Mouse (Mus musculus): ENCODE results near the gene Olfr527. TPM values are rescaled to one million over a fixed set of nuclear protein-coding genes. Genes with fewer than 3 reads are reported as not detected.

The Olfr527 gene
- polyA plus RNA-seq, 1 experiment from 2014 or later = not detected

- Histone ChIP-seq H3K36me3 (ENCODE audit: control insufficient read depth, insufficient read depth) (no peaks in the 10 kb centered on the region), H3K9ac (ENCODE audit: low read depth, low read length) (no peak overlapping the region), H3K4me2 (replicated peaks; ENCODE audit: low read depth) (no peak overlapping the region), H3K9me3 (ENCODE audit: control insufficient read depth) (no peaks in the 10 kb centered on the region), H3K4me3 (ENCODE audit: low read depth, low read length) (no peak overlapping the region), H3K27ac (ENCODE audit: low read depth, low read length) (no peak overlapping the region), H3K4me1 (replicated peaks; ENCODE audit: control insufficient read depth, insufficient read depth, low read length) (no peaks in the 10 kb centered on the region), H3K27me3 (replicated peaks; ENCODE audit: control insufficient read depth, insufficient read depth, low read length) (no peaks in the 10 kb centered on the region)
- no peak for ATAC-seq
- 53% methylated on average over 1 of the region's 1 CpGs for WGBS
- TF ChIP-seq CTCF (IDR thresholded peaks at IDR 0.05; ENCODE audit: low read depth) = no peak
These were observed 4.0 kb upstream of the Olfr527 start for GRCm38 (mm10) chr7:140329766-140330304.

GRCm38 (mm10) chr7:140361571-140361970 lies 27.8 kb downstream of the Olfr527 start, which contains the start of gene Olfr60:
Gene Olfr60 (minus strand): TSS chr7:140361671.
- ATAC-seq = no peak
- Histone ChIP-seq H3K36me3 (ENCODE audit: control insufficient read depth, insufficient read depth) (no peaks in the 10 kb centered on the region), H3K4me3 (ENCODE audit: low read depth, low read length) (no peak within 1 kb of the TSS), H3K27ac (ENCODE audit: low read depth, low read length) (no peak within 1 kb of the TSS), H3K4me1 (replicated peaks; ENCODE audit: control insufficient read depth, insufficient read depth, low read length) (no peaks in the 10 kb centered on the region), H3K9ac (ENCODE audit: low read depth, low read length) (no peak within 1 kb of the TSS), H3K4me2 (replicated peaks; ENCODE audit: low read depth) (no peak within 1 kb of the TSS), H3K9me3 (ENCODE audit: control insufficient read depth) (no peaks in the 10 kb centered on the region), H3K27me3 (replicated peaks; ENCODE audit: control insufficient read depth, insufficient read depth, low read length) (no peaks in the 10 kb centered on the region)
- TF ChIP-seq CTCF (IDR thresholded peaks at IDR 0.05; ENCODE audit: low read depth) = no peak
- whole genome bisulfite sequencing = 67% methylated on average over 3 of the region's 3 CpGs

GRCm38 (mm10) chr7:140374300-140374699 lies 40.5 kb downstream of the Olfr527 start:
- no peak for TF ChIP-seq CTCF (IDR thresholded peaks at IDR 0.05; ENCODE audit: low read depth)
- no peak overlapping the region for H3K27ac ChIP-seq (ENCODE audit: low read depth, low read length)
- H3K9me3 ChIP-seq (ENCODE audit: control insufficient read depth) = no peaks in the 10 kb centered on the region
- ATAC-seq = no peak
- no peaks in the 10 kb centered on the region for H3K27me3 ChIP-seq (replicated peaks; ENCODE audit: control insufficient read depth, insufficient read depth, low read length)
- no peaks in the 10 kb centered on the region for H3K4me1 ChIP-seq (replicated peaks; ENCODE audit: control insufficient read depth, insufficient read depth, low read length)
- H3K9ac ChIP-seq (ENCODE audit: low read depth, low read length) = no peak overlapping the region
- WGBS = 75% methylated on average over 4 of the region's 4 CpGs
- no peak overlapping the region for H3K4me2 ChIP-seq (replicated peaks; ENCODE audit: low read depth)
- no peaks in the 10 kb centered on the region for H3K36me3 ChIP-seq (ENCODE audit: control insufficient read depth, insufficient read depth)
- no peak overlapping the region for H3K4me3 ChIP-seq (ENCODE audit: low read depth, low read length)

- WGBS = 29% methylated on average over 1 of the region's 1 CpGs
These were observed 42.4 kb downstream of the Olfr527 start, which contains the start of gene Olfr530 for GRCm38 (mm10) chr7:140376231-140376630. Gene Olfr530 (minus strand): TSS chr7:140376331.

GRCm38 (mm10) chr7:140376911-140377310 lies 43.1 kb downstream of the Olfr527 start:
- no peaks in the 10 kb centered on the region for H3K36me3 ChIP-seq (ENCODE audit: control insufficient read depth, insufficient read depth)
- no peak for TF ChIP-seq CTCF (IDR thresholded peaks at IDR 0.05; ENCODE audit: low read depth)
- H3K9ac ChIP-seq (ENCODE audit: low read depth, low read length) = no peak overlapping the region
- H3K4me3 ChIP-seq (ENCODE audit: low read depth, low read length) = no peak overlapping the region
- H3K27me3 ChIP-seq (replicated peaks; ENCODE audit: control insufficient read depth, insufficient read depth, low read length) = no peaks in the 10 kb centered on the region
- no peaks in the 10 kb centered on the region for H3K4me1 ChIP-seq (replicated peaks; ENCODE audit: control insufficient read depth, insufficient read depth, low read length)
- 93% methylated on average over 2 of the region's 2 CpGs for WGBS
- no peak for ATAC-seq
- H3K9me3 ChIP-seq (ENCODE audit: control insufficient read depth) = no peaks in the 10 kb centered on the region
- H3K4me2 ChIP-seq (replicated peaks; ENCODE audit: low read depth) = no peak overlapping the region
- no peak overlapping the region for H3K27ac ChIP-seq (ENCODE audit: low read depth, low read length)

More at GRCm38 (mm10) chr7:140376231-140376630, 42.4 kb downstream of the Olfr527 start, which contains the start of gene Olfr530:
- Histone ChIP-seq H3K27me3 (replicated peaks; ENCODE audit: control insufficient read depth, insufficient read depth, low read length) (no peaks in the 10 kb centered on the region), H3K9me3 (ENCODE audit: control insufficient read depth) (no peaks in the 10 kb centered on the region), H3K4me1 (replicated peaks; ENCODE audit: control insufficient read depth, insufficient read depth, low read length) (no peaks in the 10 kb centered on the region), H3K36me3 (ENCODE audit: control insufficient read depth, insufficient read depth) (no peaks in the 10 kb centered on the region), H3K27ac (ENCODE audit: low read depth, low read length) (no peak within 1 kb of the TSS), H3K4me2 (replicated peaks; ENCODE audit: low read depth) (no peak within 1 kb of the TSS), H3K4me3 (ENCODE audit: low read depth, low read length) (no peak within 1 kb of the TSS), H3K9ac (ENCODE audit: low read depth, low read length) (no peak within 1 kb of the TSS)
- TF ChIP-seq CTCF (IDR thresholded peaks at IDR 0.05; ENCODE audit: low read depth) = no peak
- ATAC-seq = no peak

Other genes starting within 250 kb of the Olfr527 start
- 4,234 and 4,267 TPM in 2 replicates for gene Prap1, start 240.6 kb upstream of the Olfr527 start, polyA plus RNA-seq (2015; fragmentation: Nextera tagmentation; extraction: Ambion mirVana)
- gene Fuom, start 231.6 kb upstream of the Olfr527 start, polyA plus RNA-seq (2015; fragmentation: Nextera tagmentation; extraction: Ambion mirVana) = 138 and 139 TPM in 2 replicates
- gene Paox, start 218.2 kb upstream of the Olfr527 start, polyA plus RNA-seq (2015; fragmentation: Nextera tagmentation; extraction: Ambion mirVana) = 25.8 and 28.5 TPM in 2 replicates
- gene Echs1, start 217.5 kb upstream of the Olfr527 start, polyA plus RNA-seq (2015; fragmentation: Nextera tagmentation; extraction: Ambion mirVana) = 153 and 161 TPM in 2 replicates
- 15.7 and 17.1 TPM in 2 replicates for gene Mtg1, start 196.5 kb upstream of the Olfr527 start, polyA plus RNA-seq (2015; fragmentation: Nextera tagmentation; extraction: Ambion mirVana)
- 0.92 and 0.99 TPM in 2 replicates for gene Sprn, start 179.1 kb upstream of the Olfr527 start, polyA plus RNA-seq (2015; fragmentation: Nextera tagmentation; extraction: Ambion mirVana)
- gene Olfr522, start 169.3 kb upstream of the Olfr527 start, polyA plus RNA-seq (2015; fragmentation: Nextera tagmentation; extraction: Ambion mirVana) = not detected in 2 replicates
- not detected in 2 replicates for gene Olfr523, start 160.8 kb upstream of the Olfr527 start, polyA plus RNA-seq (2015; fragmentation: Nextera tagmentation; extraction: Ambion mirVana)
- not detected in 2 replicates for gene Olfr524, start 128.1 kb upstream of the Olfr527 start, polyA plus RNA-seq (2015; fragmentation: Nextera tagmentation; extraction: Ambion mirVana)
- gene Cd163l1, start 115.8 kb upstream of the Olfr527 start, polyA plus RNA-seq (2015; fragmentation: Nextera tagmentation; extraction: Ambion mirVana) = 0.16 and 0.22 TPM in 2 replicates
- gene 5830411N06Rik, start 86.7 kb upstream of the Olfr527 start, polyA plus RNA-seq (2015; fragmentation: Nextera tagmentation; extraction: Ambion mirVana) = not detected in 2 replicates
- gene Olfr525, start 13.2 kb upstream of the Olfr527 start, polyA plus RNA-seq (2015; fragmentation: Nextera tagmentation; extraction: Ambion mirVana) = not detected in 2 replicates
- not detected in 2 replicates for gene Olfr60, start 27.7 kb downstream of the Olfr527 start, polyA plus RNA-seq (2015; fragmentation: Nextera tagmentation; extraction: Ambion mirVana)
- not detected in 2 replicates for gene Olfr530, start 42.3 kb downstream of the Olfr527 start, polyA plus RNA-seq (2015; fragmentation: Nextera tagmentation; extraction: Ambion mirVana)
- not detected in 2 replicates for gene Olfr531, start 68.9 kb downstream of the Olfr527 start, polyA plus RNA-seq (2015; fragmentation: Nextera tagmentation; extraction: Ambion mirVana)
- not detected in 2 replicates for gene Olfr532, start 87.6 kb downstream of the Olfr527 start, polyA plus RNA-seq (2015; fragmentation: Nextera tagmentation; extraction: Ambion mirVana)
- not detected in 2 replicates for gene Olfr533, start 129.4 kb downstream of the Olfr527 start, polyA plus RNA-seq (2015; fragmentation: Nextera tagmentation; extraction: Ambion mirVana)
- not detected in 2 replicates for gene Olfr535, start 150.2 kb downstream of the Olfr527 start, polyA plus RNA-seq (2015; fragmentation: Nextera tagmentation; extraction: Ambion mirVana)
- gene Olfr536, start 173.4 kb downstream of the Olfr527 start, polyA plus RNA-seq (2015; fragmentation: Nextera tagmentation; extraction: Ambion mirVana) = not detected in 2 replicates
- not detected in 2 replicates for gene Olfr538, start 233.9 kb downstream of the Olfr527 start, polyA plus RNA-seq (2015; fragmentation: Nextera tagmentation; extraction: Ambion mirVana)

All from intestine, postnatal 0 days (tissue).